Mouse (Mus musculus): ENCODE measurements around the gene BC034090. TPM values are rescaled to one million over a fixed set of nuclear protein-coding genes. Genes with fewer than 3 reads are reported as not detected.

Gene BC034090
- polyA plus RNA-seq, 1 experiment from 2014 or later, result 3.8 TPM

DNA sequence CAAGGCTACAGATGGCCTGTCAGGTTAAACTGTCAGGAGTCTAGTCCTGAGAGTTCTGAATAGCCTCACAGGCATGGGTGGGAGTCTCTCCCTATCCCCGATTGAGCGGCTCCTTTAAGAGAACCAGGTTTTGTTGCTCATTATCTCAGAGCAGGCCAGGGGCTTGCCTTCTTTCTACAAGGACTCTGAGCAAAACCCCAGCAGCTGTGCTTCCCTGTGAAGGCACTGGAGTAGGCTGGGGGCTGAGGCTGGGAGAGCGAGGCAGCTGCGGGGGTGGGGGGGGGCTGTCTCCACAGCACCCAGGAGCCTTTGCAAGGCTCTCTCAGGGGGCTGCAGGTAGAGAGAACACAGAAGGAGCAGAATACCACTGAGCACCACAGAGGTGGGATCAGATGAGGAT lies 5.1 kb downstream of the BC034090 start:
- ATAC-seq (ENCODE audit: insufficient number of reproducible peaks, low FRiP score, low TSS enrichment, low read depth) (no peak), DNase-seq (ENCODE audit: low spot score) (no peak)
- H3K27me3 ChIP-seq (ENCODE audit: control insufficient read depth, insufficient read depth, low read length), result no peaks in the 10 kb centered on the region
- no peak overlapping the region for H3K4me2 ChIP-seq (ENCODE audit: low read depth, severe bottlenecking)
- H3K27ac ChIP-seq (replicated peaks; ENCODE audit: low read depth, low read length), result no peak overlapping the region
- no peak overlapping the region for H3K4me3 ChIP-seq (ENCODE audit: low read depth, low read length)
- H3K9me3 ChIP-seq (ENCODE audit: control insufficient read depth, low read length), result no peaks in the 10 kb centered on the region
- H3K4me1 ChIP-seq (ENCODE audit: control insufficient read depth, insufficient read depth, low read length), result peaks cover 14% of the 10 kb centered on the region
- H3K9ac ChIP-seq (ENCODE audit: low read length), result no peak overlapping the region
- H3K36me3 ChIP-seq (ENCODE audit: control insufficient read depth, insufficient read depth, low read length), result peaks cover 3% of the 10 kb centered on the region; the same call in 1 of the 2 replicates
- WGBS, result 81% methylated on average over 4 of the region's 4 CpGs

DNA sequence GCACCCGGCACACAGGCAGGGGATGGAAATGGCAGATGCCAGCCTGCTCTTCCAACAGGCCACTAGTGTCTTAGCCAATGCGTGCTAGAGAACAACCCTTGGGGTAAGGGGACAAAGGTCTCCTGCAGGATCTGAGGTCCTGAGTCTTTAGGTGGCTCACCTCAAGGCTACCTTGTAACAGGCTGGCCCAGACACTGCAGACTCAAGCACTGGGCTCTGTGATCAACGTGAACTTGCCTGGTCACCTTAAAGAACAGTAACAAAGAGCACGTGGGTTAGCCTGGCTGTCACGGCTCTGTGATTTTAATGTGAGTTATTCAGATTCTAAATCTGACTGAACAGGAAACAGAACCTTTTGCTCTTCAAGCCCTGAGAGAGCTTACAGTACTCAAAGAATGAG lies 6.1 kb downstream of the BC034090 start:
- Histone ChIP-seq H3K4me3 (ENCODE audit: low read depth, low read length) (no peak overlapping the region), H3K4me2 (ENCODE audit: low read depth, severe bottlenecking) (no peak overlapping the region), H3K9me3 (ENCODE audit: control insufficient read depth, low read length) (no peaks in the 10 kb centered on the region), H3K27ac (replicated peaks; ENCODE audit: low read depth, low read length) (no peak overlapping the region), H3K4me1 (ENCODE audit: control insufficient read depth, insufficient read depth, low read length) (peaks cover 25% of the 10 kb centered on the region), H3K27me3 (ENCODE audit: control insufficient read depth, insufficient read depth, low read length) (no peaks in the 10 kb centered on the region), H3K36me3 (ENCODE audit: control insufficient read depth, insufficient read depth, low read length) (peaks cover 3% of the 10 kb centered on the region; the same call in 1 of the 2 replicates), H3K9ac (ENCODE audit: low read length) (no peak overlapping the region)
- ATAC-seq (ENCODE audit: insufficient number of reproducible peaks, low FRiP score, low TSS enrichment, low read depth) (no peak), DNase-seq (ENCODE audit: low spot score) (no peak)
- WGBS, result 89% methylated on average over 5 of the region's 5 CpGs

GRCm38 (mm10) chr1:155237390-155237789 lies 6.9 kb downstream of the BC034090 start:
- H3K9me3 ChIP-seq (ENCODE audit: control insufficient read depth, low read length), result no peaks in the 10 kb centered on the region
- H3K4me2 ChIP-seq (ENCODE audit: low read depth, severe bottlenecking), result no peak overlapping the region
- ATAC-seq (ENCODE audit: insufficient number of reproducible peaks, low FRiP score, low TSS enrichment, low read depth) (no peak), DNase-seq (ENCODE audit: low spot score) (no peak)
- H3K4me3 ChIP-seq (ENCODE audit: low read depth, low read length), result no peak overlapping the region
- peaks cover 3% of the 10 kb centered on the region; the same call in 1 of the 2 replicates for H3K36me3 ChIP-seq (ENCODE audit: control insufficient read depth, insufficient read depth, low read length)
- 87% methylated on average over 11 of the region's 11 CpGs for WGBS
- H3K4me1 ChIP-seq (ENCODE audit: control insufficient read depth, insufficient read depth, low read length), result peaks cover 29% of the 10 kb centered on the region
- no peaks in the 10 kb centered on the region for H3K27me3 ChIP-seq (ENCODE audit: control insufficient read depth, insufficient read depth, low read length)
- H3K27ac ChIP-seq (replicated peaks; ENCODE audit: low read depth, low read length), result no peak overlapping the region
- no peak overlapping the region for H3K9ac ChIP-seq (ENCODE audit: low read length)

DNA sequence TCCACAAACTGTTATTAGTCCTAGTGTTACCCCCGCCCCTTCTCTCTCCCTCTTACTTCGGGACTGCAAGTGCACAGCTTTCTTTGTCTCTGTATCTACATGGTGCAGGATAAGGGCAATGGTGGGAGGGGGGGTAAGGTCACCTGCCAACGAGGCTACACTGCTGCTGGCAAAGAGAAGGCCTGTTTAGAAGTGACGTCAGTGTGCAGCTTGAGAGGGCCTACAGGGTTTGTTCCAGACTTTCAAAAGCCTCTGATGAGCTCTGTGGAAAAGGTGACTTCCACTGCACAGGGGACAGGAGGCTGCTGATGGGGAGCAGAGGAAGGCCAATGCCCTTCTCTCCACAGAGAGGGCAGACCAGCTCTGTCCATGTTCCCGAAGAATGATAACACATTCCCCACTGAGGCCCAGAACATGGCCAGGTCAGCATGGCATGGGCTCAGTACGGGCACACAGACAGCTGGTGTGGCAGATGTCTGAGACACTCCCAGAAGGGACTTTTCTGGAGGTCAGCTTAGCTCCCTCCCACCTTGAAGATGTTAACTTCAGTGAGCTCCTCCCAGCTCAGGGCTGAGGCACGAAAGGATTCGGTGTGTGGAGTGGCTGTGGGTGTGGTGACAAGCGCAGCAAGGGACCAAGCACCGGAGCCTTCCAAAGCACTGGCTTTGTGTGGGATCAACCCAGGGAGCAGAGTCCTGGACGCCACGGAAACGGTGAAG lies 7.8 kb downstream of the BC034090 start:
- no peak for ATAC-seq (ENCODE audit: insufficient number of reproducible peaks, low FRiP score, low TSS enrichment, low read depth)
- Histone ChIP-seq H3K4me1 (ENCODE audit: control insufficient read depth, insufficient read depth, low read length) (peaks cover 29% of the 10 kb centered on the region), H3K27ac (replicated peaks; ENCODE audit: low read depth, low read length) (no peak overlapping the region), H3K4me2 (ENCODE audit: low read depth, severe bottlenecking) (no peak overlapping the region), H3K9ac (ENCODE audit: low read length) (no peak overlapping the region), H3K4me3 (ENCODE audit: low read depth, low read length) (no peak overlapping the region), H3K9me3 (ENCODE audit: control insufficient read depth, low read length) (no peaks in the 10 kb centered on the region), H3K27me3 (ENCODE audit: control insufficient read depth, insufficient read depth, low read length) (no peaks in the 10 kb centered on the region), H3K36me3 (ENCODE audit: control insufficient read depth, insufficient read depth, low read length) (peaks cover 3% of the 10 kb centered on the region; the same call in 1 of the 2 replicates)
- 79% methylated on average over 13 of the region's 13 CpGs for WGBS
- DNase-seq (ENCODE audit: low spot score), result no peak

- H3K4me3 ChIP-seq (ENCODE audit: low read depth, low read length), result no peak overlapping the region
- no peaks in the 10 kb centered on the region for H3K9me3 ChIP-seq (ENCODE audit: control insufficient read depth, low read length)
- no peaks in the 10 kb centered on the region for H3K36me3 ChIP-seq (ENCODE audit: control insufficient read depth, insufficient read depth, low read length)
- no peak overlapping the region for H3K27ac ChIP-seq (replicated peaks; ENCODE audit: low read depth, low read length)
- peaks cover 29% of the 10 kb centered on the region for H3K4me1 ChIP-seq (ENCODE audit: control insufficient read depth, insufficient read depth, low read length)
- ATAC-seq (ENCODE audit: insufficient number of reproducible peaks, low FRiP score, low TSS enrichment, low read depth), result no peak
- DNase-seq (ENCODE audit: low spot score), result no peak
- WGBS, result 23% methylated on average over 2 of the region's 2 CpGs
- no peaks in the 10 kb centered on the region for H3K27me3 ChIP-seq (ENCODE audit: control insufficient read depth, insufficient read depth, low read length)
- no peak overlapping the region for H3K4me2 ChIP-seq (ENCODE audit: low read depth, severe bottlenecking)
- H3K9ac ChIP-seq (ENCODE audit: low read length), result no peak overlapping the region
These were observed 8.6 kb downstream of the BC034090 start for GRCm38 (mm10) chr1:155235641-155236040.

DNA sequence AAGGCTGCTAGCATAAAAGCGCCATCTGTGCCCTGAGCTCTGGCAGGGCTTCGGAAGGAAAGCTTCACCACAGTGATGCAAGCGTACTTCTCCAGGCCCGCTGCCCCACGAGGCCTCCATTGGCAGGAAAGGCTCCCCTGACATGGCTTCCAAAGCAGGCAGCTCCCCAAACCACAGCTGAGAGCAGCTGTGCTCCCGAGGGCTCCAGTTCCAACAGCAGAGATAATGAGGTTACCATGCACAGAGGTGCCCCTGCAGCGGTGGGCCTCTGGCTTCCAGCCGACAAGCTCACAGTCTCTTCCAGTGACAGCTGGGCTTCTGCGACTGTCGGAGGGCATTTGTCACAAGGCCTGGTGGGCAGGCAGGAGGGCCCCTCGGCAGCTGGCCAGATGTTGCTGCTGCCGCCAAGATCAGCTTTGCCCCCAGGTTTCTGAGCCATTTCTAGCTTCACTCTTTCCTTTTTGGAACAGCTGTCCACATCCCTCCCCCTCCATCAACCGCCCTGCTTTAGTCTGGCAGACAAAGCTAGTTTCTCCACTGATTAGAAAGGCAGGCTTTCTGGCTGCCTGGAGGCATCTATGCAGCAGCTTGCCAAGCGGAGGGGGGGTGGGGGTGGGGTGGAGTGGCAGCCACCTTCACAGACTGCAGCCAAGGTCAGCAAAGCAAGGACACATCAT lies 10.2 kb downstream of the BC034090 start:
- Histone ChIP-seq H3K36me3 (ENCODE audit: control insufficient read depth, insufficient read depth, low read length) (no peaks in the 10 kb centered on the region), H3K4me3 (ENCODE audit: low read depth, low read length) (no peak overlapping the region), H3K27me3 (ENCODE audit: control insufficient read depth, insufficient read depth, low read length) (no peaks in the 10 kb centered on the region), H3K9me3 (ENCODE audit: control insufficient read depth, low read length) (no peaks in the 10 kb centered on the region), H3K4me2 (ENCODE audit: low read depth, severe bottlenecking) (no peak overlapping the region), H3K4me1 (ENCODE audit: control insufficient read depth, insufficient read depth, low read length) (peaks cover 44% of the 10 kb centered on the region), H3K27ac (replicated peaks; ENCODE audit: low read depth, low read length) (peak overlapping the region; percentile 80), H3K9ac (ENCODE audit: low read length) (peak overlapping the region; percentile 19)
- DNase-seq (ENCODE audit: low spot score) (peak; percentile 71), ATAC-seq (ENCODE audit: insufficient number of reproducible peaks, low FRiP score, low TSS enrichment, low read depth) (peak; percentile 32)
- 26% methylated on average over 14 of the region's 14 CpGs for WGBS

GRCm38 (mm10) chr1:155233378-155233777 lies 10.9 kb downstream of the BC034090 start:
- H3K4me2 ChIP-seq (ENCODE audit: low read depth, severe bottlenecking), result no peak overlapping the region
- no peaks in the 10 kb centered on the region for H3K27me3 ChIP-seq (ENCODE audit: control insufficient read depth, insufficient read depth, low read length)
- no peak overlapping the region for H3K9ac ChIP-seq (ENCODE audit: low read length)
- no peaks in the 10 kb centered on the region for H3K36me3 ChIP-seq (ENCODE audit: control insufficient read depth, insufficient read depth, low read length)
- no peaks in the 10 kb centered on the region for H3K9me3 ChIP-seq (ENCODE audit: control insufficient read depth, low read length)
- H3K4me1 ChIP-seq (ENCODE audit: control insufficient read depth, insufficient read depth, low read length), result peaks cover 49% of the 10 kb centered on the region
- no peak for DNase-seq (ENCODE audit: low spot score)
- no peak for ATAC-seq (ENCODE audit: insufficient number of reproducible peaks, low FRiP score, low TSS enrichment, low read depth)
- H3K4me3 ChIP-seq (ENCODE audit: low read depth, low read length), result no peak overlapping the region
- WGBS, result 87% methylated on average over 9 of the region's 9 CpGs
- peak overlapping the region; percentile 80 for H3K27ac ChIP-seq (replicated peaks; ENCODE audit: low read depth, low read length)

- WGBS, result 86% methylated on average over 6 of the region's 6 CpGs
- Histone ChIP-seq H3K9ac (ENCODE audit: low read length) (0 out of 2 replicates have a peak overlapping the region, but pooled peaks have one; percentile 22), H3K27me3 (ENCODE audit: control insufficient read depth, insufficient read depth, low read length) (no peaks in the 10 kb centered on the region), H3K27ac (replicated peaks; ENCODE audit: low read depth, low read length) (peak overlapping the region; percentile 52; the same call in 1 of the 2 replicates), H3K9me3 (ENCODE audit: control insufficient read depth, low read length) (no peaks in the 10 kb centered on the region), H3K4me1 (ENCODE audit: control insufficient read depth, insufficient read depth, low read length) (peaks cover 49% of the 10 kb centered on the region), H3K4me3 (ENCODE audit: low read depth, low read length) (no peak overlapping the region), H3K4me2 (ENCODE audit: low read depth, severe bottlenecking) (no peak overlapping the region), H3K36me3 (ENCODE audit: control insufficient read depth, insufficient read depth, low read length) (no peaks in the 10 kb centered on the region)
- DNase-seq (ENCODE audit: low spot score) (no peak), ATAC-seq (ENCODE audit: insufficient number of reproducible peaks, low FRiP score, low TSS enrichment, low read depth) (no peak)
These were observed 11.5 kb downstream of the BC034090 start for GRCm38 (mm10) chr1:155232786-155233185.

All from limb, embryonic 11.5 days (tissue).